13 mouse cellular contexts compared by ENCODE assay signal in genomic region chr13:99729145-99729544, GRCm38 (mm10).
DNase-seq lines count a peak whose midpoint lies in the region; ATAC-seq and TF ChIP-seq lines count a peak whose summit lies in the region.
"Had no signal": no experiment of that assay in that cellular context is flagged by ENCODE, and none has a peak within 500 bp of the region (broad histone marks: within the 10 kb centered on the region; RNA-seq: fewer than 3 reads in every experiment).

No protein-coding gene starts in this region.

- no peak for DNase-seq in lung, embryonic 14.5 days
- no peak for DNase-seq in lung, postnatal 25 days (ENCODE audit: low spot score)
- DNase-seq in kidney, adult 18-20 months = peak; percentile 19
- DNase-seq in kidney, postnatal 10 days = peak; percentile 34
- peak; percentile 6 for DNase-seq in yolk sac, embryonic 10.5 days (ENCODE audit: low spot score)
- DNase-seq in left cerebral cortex, adult 9 months (ENCODE audit: low spot score in 2 of 2) = no peak
- DNase-seq in ovary, postnatal 10 days (ENCODE audit: low spot score) = no peak
- DNase-seq: heart, postnatal 4 days; liver, postnatal 0 days; right cerebral cortex, postnatal 4 days had no signal

- no peaks in the 10 kb centered on the region for H3K9me3 ChIP-seq in lung, embryonic 14.5 days (ENCODE audit: low read depth, low read length)
- H3K9me3 ChIP-seq: forebrain, embryonic 10.5 days; limb, embryonic 12.5 days; stomach, embryonic 15.5 days had no signal

- no peak for ATAC-seq in lung, embryonic 14.5 days (ENCODE audit: insufficient read depth)
- ATAC-seq: liver, postnatal 0 days had no signal

- no peak overlapping the region for H3K4me3 ChIP-seq in lung, embryonic 14.5 days (ENCODE audit: low read depth, low read length)
- H3K4me3 ChIP-seq: forebrain, embryonic 10.5 days; limb, embryonic 12.5 days; stomach, embryonic 15.5 days had no signal

- 40% methylated on average over 5 of the region's 5 CpGs for WGBS in lung, embryonic 14.5 days

- H3K4me2 ChIP-seq in lung, embryonic 14.5 days = no peak overlapping the region
- H3K4me2 ChIP-seq: limb, embryonic 12.5 days; stomach, embryonic 15.5 days had no signal

- TF ChIP-seq CTCF in lung, embryonic 14.5 days (IDR thresholded peaks at IDR 0.05; ENCODE audit: low read depth) = no peak

- peak overlapping the region; percentile 10; the same call in 1 of the 2 replicates for H3K27ac ChIP-seq in lung, embryonic 14.5 days (ENCODE audit: low read depth)
- H3K27ac ChIP-seq: forebrain, embryonic 10.5 days; limb, embryonic 12.5 days; stomach, embryonic 15.5 days had no signal

- H3K4me1 ChIP-seq in lung, embryonic 14.5 days (ENCODE audit: insufficient read depth) = peaks cover 3% of the 10 kb centered on the region; the same call in 1 of the 2 replicates
- H3K4me1 ChIP-seq: stomach, embryonic 15.5 days had no signal

- no peak overlapping the region for H3K9ac ChIP-seq in lung, embryonic 14.5 days
- H3K9ac ChIP-seq: limb, embryonic 12.5 days; liver, postnatal 0 days; stomach, embryonic 15.5 days had no signal

- H3K36me3 ChIP-seq in lung, embryonic 14.5 days (ENCODE audit: insufficient read depth) = no peaks in the 10 kb centered on the region
- H3K36me3 ChIP-seq: forebrain, embryonic 10.5 days; limb, embryonic 12.5 days; stomach, embryonic 15.5 days had no signal

- H3K27me3 ChIP-seq in lung, embryonic 14.5 days (ENCODE audit: insufficient read depth, low read length) = no peaks in the 10 kb centered on the region
- H3K27me3 ChIP-seq: limb, embryonic 12.5 days; stomach, embryonic 15.5 days had no signal

Comparison
In these comparisons a context has a peak if more than half of its experiments do, and no peak if none do; other contexts are left out.
1. DNase-seq: peak in kidney, adult 18-20 months (single experiment), kidney, postnatal 10 days (single experiment) and yolk sac, embryonic 10.5 days (single experiment); none in lung, embryonic 14.5 days (single experiment), lung, postnatal 25 days (single experiment), left cerebral cortex, adult 9 months (0 of 2) and ovary, postnatal 10 days (single experiment).